Mouse (Mus musculus) gastrocnemius, postnatal 10 days (tissue): ENCODE results near the gene Lonp2. TPM values are rescaled to one million over a fixed set of nuclear protein-coding genes. Genes with fewer than 3 reads are reported as not detected.

ENCODE experiments used
- DNase-seq: peaks from one replicate; pipeline ENCODE4 v3.0.0; 2021; ENCODE audit warnings: mixed read lengths
- microRNA-seq, 2 experiments: library from miRNA; unstranded; fragments of <30 nt; microRNA quantifications; one replicate each; pipeline ENCODE4 v1.2.0; 2021
- total RNA-seq, 2 experiments: library from RNA; stranded (reverse); gene quantifications; 2 replicates each; pipeline ENCODE4 v1.2.3; 2021

Lonp2 gene
- total RNA-seq, 2 experiments from 2014 or later: 40.7 to 44.9 TPM

GRCm38 (mm10) chr8:86749842-86750241, 126.0 kb downstream of the Lonp2 start:
- no peak for DNase-seq

- no peak for DNase-seq
Measured at GRCm38 (mm10) chr8:86756948-86757733, 133.3 kb downstream of the Lonp2 start.

GRCm38 (mm10) chr8:86758651-86759050, 134.8 kb downstream of the Lonp2 start:
- no peak for DNase-seq

GRCm38 (mm10) chr8:86759090-86759491, 135.2 kb downstream of the Lonp2 start:
- no peak for DNase-seq

GRCm38 (mm10) chr8:86760746-86761145, 136.9 kb downstream of the Lonp2 start:
- DNase-seq: no peak

GRCm38 (mm10) chr8:86762806-86763205, 139.0 kb downstream of the Lonp2 start:
- no peak for DNase-seq

GRCm38 (mm10) chr8:86765155-86765554, 141.3 kb downstream of the Lonp2 start:
- no peak for DNase-seq

GRCm38 (mm10) chr8:86765669-86766068, 141.8 kb downstream of the Lonp2 start:
- no peak for DNase-seq

GRCm38 (mm10) chr8:86766548-86767211, 142.8 kb downstream of the Lonp2 start:
- no peak for DNase-seq

GRCm38 (mm10) chr8:86768499-86768898, 144.7 kb downstream of the Lonp2 start:
- DNase-seq: peak; percentile 42

GRCm38 (mm10) chr8:86769945-86770715, 146.3 kb downstream of the Lonp2 start:
- DNase-seq: no peak

Small RNA genes lying within 50 kb of the gene (microRNA-seq; reads per million reads assigned to microRNA genes)
- gene Gm44348: 0 reads per million in 2 experiments

Other genes with a start within 250 kb of the Lonp2 start
- under 1 TPM; 0.35 to 0.65 TPM for gene Abcc12, start 43.4 kb upstream of the Lonp2 start, total RNA-seq
- 1 to 10 TPM; 4.1 to 6.7 TPM for gene Gm10638, start 121.7 kb downstream of the Lonp2 start, total RNA-seq
- gene Siah1a, start 121.9 kb downstream of the Lonp2 start, total RNA-seq: 10 to 100 TPM; 14.5 to 17.1 TPM